Mouse (Mus musculus) heart, embryonic 14.5 days (tissue): ENCODE results near the gene Scnn1g. TPM values are rescaled to one million over a fixed set of nuclear protein-coding genes. Genes with fewer than 3 reads are reported as not detected.

Experiments used
- ATAC-seq: fragments of 200-750 bp; cut with Nextera tagmentation; 2 replicates; pipeline ENCODE4 v1.8.0; 2017; ENCODE audit warnings: low read depth, moderate TSS enrichment; ENCODE audit not compliant: insufficient number of reproducible peaks, insufficient read depth, low FRiP score
- H3K27ac ChIP-seq, 2 experiments: fragments of 200-500 bp in 1 of 2; fragments of 300-500 bp in 1 of 2; sonication (generic) in 1 of 2; replicated peaks in 1 of 2; 2 replicates each; pipeline ENCODE4 v1.5.1; 2012 to 2014; ENCODE audit warnings: low read depth in 2 of 2, low read length in 2 of 2, control low read depth in 1 of 2, mild to moderate bottlenecking in 1 of 2, mixed read lengths in 1 of 2; ENCODE audit not compliant: control insufficient read depth in 1 of 2, insufficient read depth in 1 of 2
- H3K27me3 ChIP-seq: fragments of 300-500 bp; sonication (generic); 2 replicates; pipeline ENCODE4 v1.6.1; 2014; ENCODE audit warnings: mild to moderate bottlenecking, low read length, control low read depth; ENCODE audit not compliant: control insufficient read depth, insufficient read depth
- H3K36me3 ChIP-seq: fragments of 300-500 bp; sonication (generic); 2 replicates; pipeline ENCODE4 v1.6.1; 2014; ENCODE audit warnings: mild to moderate bottlenecking, control low read depth, low read length, mixed read lengths; ENCODE audit not compliant: control insufficient read depth, insufficient read depth
- H3K4me1 ChIP-seq, 2 experiments: fragments of 200-500 bp in 1 of 2; fragments of 300-500 bp in 1 of 2; sonication (generic) in 1 of 2; 2 replicates each; pipeline ENCODE4 v1.6.1; 2012 to 2014; ENCODE audit warnings: low read length in 2 of 2, control low read depth in 1 of 2, mixed read lengths in 1 of 2; ENCODE audit not compliant: control insufficient read depth in 2 of 2, insufficient read depth in 2 of 2
- H3K4me2 ChIP-seq: fragments of 300-500 bp; sonication (generic); 2 replicates; pipeline ENCODE4 v1.6.1; 2014; ENCODE audit warnings: mild to moderate bottlenecking, low read length
- H3K4me3 ChIP-seq, 2 experiments: fragments of 200-500 bp in 1 of 2; fragments of 300-500 bp in 1 of 2; sonication (generic) in 1 of 2; 2 replicates each; pipeline ENCODE4 v1.5.1; 2012 to 2014; ENCODE audit warnings: low read length in 2 of 2, mild to moderate bottlenecking in 2 of 2, control low read depth in 1 of 2, low read depth in 1 of 2, moderate library complexity in 1 of 2; ENCODE audit not compliant: control insufficient read depth in 1 of 2, insufficient read depth in 1 of 2
- H3K9ac ChIP-seq: fragments of 300-500 bp; sonication (generic); 2 replicates; pipeline ENCODE4 v1.6.1; 2014; ENCODE audit warnings: mild to moderate bottlenecking, low read length
- H3K9me3 ChIP-seq: fragments of 300-500 bp; sonication (generic); 2 replicates; pipeline ENCODE4 v1.6.1; 2016; ENCODE audit warnings: low read length, control low read depth; ENCODE audit not compliant: control insufficient read depth
- WGBS: fragments of 180-500 bp; shearing (Covaris S2); extraction: QIAGEN DNeasy Blood & Tissue Kit; methylation state at CpG from one replicate; pipeline ENCODE4 v1.1.7; 2014; 5-methylcytosine and 5-hydroxymethylcytosine counted together
- polyA plus RNA-seq: library from polyadenylated mRNA; unstranded; fragments of >200 nt; fragmentation: Nextera tagmentation; extraction: Ambion mirVana; gene quantifications from 2 replicates; pipeline ENCODE4 v1.2.1, GENCODE M21; 2014

The Scnn1g gene
- polyA plus RNA-seq, 1 experiment from 2014 or later = not detected

- no peaks in the 10 kb centered on the region for H3K9me3 ChIP-seq
- H3K27me3 ChIP-seq = no peaks in the 10 kb centered on the region
- no peak overlapping the region for H3K4me3 ChIP-seq
- no peak overlapping the region for H3K4me2 ChIP-seq
- no peaks in the 10 kb centered on the region for H3K36me3 ChIP-seq
- no peak overlapping the region for H3K27ac ChIP-seq
- H3K4me1 ChIP-seq = no peaks in the 10 kb centered on the region
- H3K9ac ChIP-seq = no peak overlapping the region
- ATAC-seq = no peak
- WGBS = 42% methylated on average over 1 of the region's 1 CpGs
Measured at GRCm38 (mm10) chr7:121778553-121778952, 44.3 kb downstream of the Scnn1g start.

- no peaks in the 10 kb centered on the region for H3K9me3 ChIP-seq
- H3K4me3 ChIP-seq = no peak overlapping the region
- no peaks in the 10 kb centered on the region for H3K4me1 ChIP-seq
- no peak for ATAC-seq
- no peak overlapping the region for H3K9ac ChIP-seq
- H3K36me3 ChIP-seq = no peaks in the 10 kb centered on the region
- H3K27me3 ChIP-seq = no peaks in the 10 kb centered on the region
- H3K4me2 ChIP-seq = no peak overlapping the region
- no peak overlapping the region for H3K27ac ChIP-seq
- WGBS = 69% methylated on average over 3 of the region's 3 CpGs
Measured at GRCm38 (mm10) chr7:121778980-121779379, 44.7 kb downstream of the Scnn1g start.

- no peak overlapping the region for H3K27ac ChIP-seq
- H3K4me3 ChIP-seq = no peak overlapping the region
- ATAC-seq = no peak
Measured at GRCm38 (mm10) chr7:121779409-121779808, 45.1 kb downstream of the Scnn1g start.

DNA sequence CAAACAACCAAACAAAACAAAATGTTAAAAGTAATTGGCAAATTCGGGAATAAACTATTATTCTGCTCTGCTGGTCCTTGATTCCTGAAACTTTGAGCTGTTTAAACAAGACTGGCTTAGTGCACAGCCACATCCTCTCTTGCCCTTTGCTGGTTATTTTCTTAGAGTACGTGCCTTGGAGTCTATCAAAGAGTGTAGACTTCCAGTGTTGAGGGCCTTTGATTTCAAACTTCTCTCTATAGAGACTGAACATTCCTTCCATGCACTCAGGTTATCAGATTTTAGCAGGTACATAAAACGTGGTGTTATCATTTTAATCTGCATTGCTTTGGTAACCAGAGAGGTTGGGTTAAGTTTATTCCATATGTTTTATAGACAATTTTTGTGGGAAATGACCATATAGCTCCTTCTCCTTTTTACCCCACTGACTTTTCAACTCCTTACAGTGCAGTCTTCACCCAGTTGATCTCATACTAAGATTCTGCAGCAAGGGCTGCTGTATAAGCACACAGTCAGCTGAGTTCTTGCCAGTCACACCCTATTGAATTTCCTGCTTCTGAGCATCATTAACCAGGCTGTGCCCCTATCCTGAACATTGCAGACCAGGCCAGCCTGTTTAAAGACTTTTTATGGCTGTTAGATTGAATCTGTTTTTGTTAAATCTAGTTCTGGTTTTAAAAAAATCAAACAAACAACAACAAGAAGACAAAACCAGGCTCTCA, 48.1 kb downstream of the Scnn1g start:
- 48% methylated on average over 3 of the region's 3 CpGs for WGBS
- H3K36me3 ChIP-seq = no peaks in the 10 kb centered on the region
- no peaks in the 10 kb centered on the region for H3K9me3 ChIP-seq
- no peaks in the 10 kb centered on the region for H3K4me1 ChIP-seq
- H3K27ac ChIP-seq = no peak overlapping the region
- no peaks in the 10 kb centered on the region for H3K27me3 ChIP-seq
- no peak overlapping the region for H3K4me3 ChIP-seq
- H3K4me2 ChIP-seq = no peak overlapping the region
- no peak overlapping the region for H3K9ac ChIP-seq
- ATAC-seq = no peak

More at GRCm38 (mm10) chr7:121779409-121779808, 45.1 kb downstream of the Scnn1g start:
- Histone ChIP-seq H3K9me3 (no peaks in the 10 kb centered on the region), H3K27me3 (no peaks in the 10 kb centered on the region), H3K9ac (no peak overlapping the region), H3K4me2 (no peak overlapping the region), H3K36me3 (no peaks in the 10 kb centered on the region), H3K4me1 (no peaks in the 10 kb centered on the region)

DNA sequence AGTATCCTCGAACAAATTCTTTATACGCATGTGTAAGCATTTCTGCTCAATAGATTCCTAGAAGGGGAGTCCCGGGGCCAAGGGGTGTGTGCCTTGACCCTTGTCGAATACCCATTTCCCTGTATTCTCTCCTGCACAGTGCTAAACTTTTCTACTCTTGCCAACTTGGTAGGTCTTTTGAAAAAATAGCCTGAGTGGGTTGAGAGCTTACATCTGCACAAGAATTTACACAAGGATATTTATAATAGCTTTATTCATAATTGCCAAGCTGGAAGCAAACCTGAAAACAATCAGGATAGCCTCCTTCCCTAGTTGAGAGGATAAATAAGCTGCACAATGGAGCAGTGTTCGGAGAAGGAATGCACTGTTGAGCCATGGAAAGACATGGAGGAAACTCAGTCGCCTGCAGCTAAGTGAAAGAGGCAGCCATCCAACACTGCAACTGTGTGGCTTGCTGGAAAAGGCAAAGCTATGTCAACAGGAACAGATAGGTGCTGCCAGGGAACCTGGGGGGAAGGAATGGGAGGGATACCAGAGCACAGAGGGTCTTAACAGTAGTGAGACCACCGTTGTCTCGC, 51.5 kb downstream of the Scnn1g start:
- ATAC-seq = no peak
- no peak overlapping the region for H3K4me3 ChIP-seq
- H3K27me3 ChIP-seq = no peaks in the 10 kb centered on the region
- H3K27ac ChIP-seq = no peak overlapping the region
- no peak overlapping the region for H3K9ac ChIP-seq
- H3K4me2 ChIP-seq = no peak overlapping the region
- H3K36me3 ChIP-seq = no peaks in the 10 kb centered on the region
- H3K4me1 ChIP-seq = no peaks in the 10 kb centered on the region
- WGBS = 74% methylated on average over 8 of the region's 8 CpGs
- H3K9me3 ChIP-seq = no peaks in the 10 kb centered on the region

DNA sequence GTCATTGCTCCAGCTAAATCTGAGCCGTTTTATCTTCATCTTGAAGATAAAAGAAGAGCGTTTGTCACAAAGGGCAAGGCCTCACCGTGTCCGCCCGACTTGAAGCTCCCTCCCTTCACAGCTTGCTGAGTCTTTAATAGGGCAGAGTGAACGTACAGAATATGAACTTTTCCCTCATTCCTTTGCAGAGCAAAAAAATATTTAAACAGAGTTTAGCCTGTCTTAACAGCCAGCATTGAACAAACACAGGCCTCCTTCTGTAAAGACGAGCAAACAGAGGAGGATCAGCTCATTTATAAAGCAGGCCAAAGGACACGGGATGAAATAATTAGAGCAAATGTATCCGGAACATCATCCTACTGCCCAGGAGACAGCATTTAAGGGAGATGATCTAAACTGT, 63.5 kb downstream of the Scnn1g start:
- ATAC-seq = no peak
- Histone ChIP-seq H3K27me3 (no peaks in the 10 kb centered on the region), H3K4me2 (no peak overlapping the region), H3K27ac (no peak overlapping the region), H3K4me3 (no peak overlapping the region), H3K4me1 (no peaks in the 10 kb centered on the region), H3K9me3 (no peaks in the 10 kb centered on the region), H3K36me3 (no peaks in the 10 kb centered on the region), H3K9ac (no peak overlapping the region)
- 66% methylated on average over 9 of the region's 9 CpGs for WGBS

GRCm38 (mm10) chr7:121802471-121802870, 68.2 kb downstream of the Scnn1g start:
- no peaks in the 10 kb centered on the region for H3K4me1 ChIP-seq
- H3K27ac ChIP-seq = no peak overlapping the region
- no peaks in the 10 kb centered on the region for H3K27me3 ChIP-seq
- no peak for ATAC-seq
- H3K36me3 ChIP-seq = no peaks in the 10 kb centered on the region
- no peak overlapping the region for H3K9ac ChIP-seq
- H3K4me2 ChIP-seq = no peak overlapping the region
- no peak overlapping the region for H3K4me3 ChIP-seq
- WGBS = 61% methylated on average over 2 of the region's 2 CpGs
- no peaks in the 10 kb centered on the region for H3K9me3 ChIP-seq

GRCm38 (mm10) chr7:121803011-121803410, 68.7 kb downstream of the Scnn1g start:
- Histone ChIP-seq H3K36me3 (no peaks in the 10 kb centered on the region), H3K27ac (no peak overlapping the region), H3K9me3 (no peaks in the 10 kb centered on the region), H3K4me2 (no peak overlapping the region), H3K4me1 (no peaks in the 10 kb centered on the region), H3K9ac (no peak overlapping the region), H3K27me3 (no peaks in the 10 kb centered on the region), H3K4me3 (no peak overlapping the region)
- 78% methylated on average over 4 of the region's 4 CpGs for WGBS
- ATAC-seq = no peak
